Comparison of ENCODE assay signal across 9 mouse cellular contexts in the genomic region with DNA sequence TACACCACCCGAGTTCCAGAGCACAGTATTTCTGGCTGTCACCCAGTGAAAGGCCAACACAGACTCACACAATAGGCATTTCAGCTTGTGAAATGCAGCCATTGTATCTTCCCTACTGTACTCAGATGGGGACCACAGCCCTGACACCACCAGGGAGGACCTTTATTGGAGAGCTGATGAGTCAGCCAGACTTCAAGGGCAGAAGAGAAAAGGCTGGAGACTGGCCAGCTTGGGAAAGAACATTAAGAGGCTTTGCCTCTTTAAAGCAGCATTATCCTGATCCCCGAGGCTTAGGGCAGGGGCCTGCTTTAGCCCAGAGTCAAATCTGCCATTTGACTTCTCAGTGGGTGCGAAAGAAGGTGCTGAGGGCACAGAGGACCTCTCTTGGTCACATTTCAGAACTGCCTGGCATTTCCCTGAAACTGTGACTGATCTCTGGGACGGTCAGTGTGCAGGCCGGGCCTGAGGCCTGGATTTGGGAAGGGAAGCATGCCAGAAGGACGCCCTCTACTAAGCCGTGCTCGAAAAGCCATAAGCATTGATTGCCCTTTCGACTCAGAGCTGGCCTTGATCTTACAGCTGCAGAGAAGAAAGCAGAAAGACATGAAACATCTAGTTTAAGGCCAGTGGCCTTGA. TPM values are rescaled to one million over a fixed set of nuclear protein-coding genes. Genes with fewer than 3 reads are reported as not detected.
DNase-seq lines count a peak whose midpoint lies in the region; ATAC-seq and TF ChIP-seq lines count a peak whose summit lies in the region.
"Had no signal": no experiment of that assay in that cellular context is flagged by ENCODE, and none has a peak within 500 bp of the region (broad histone marks: within the 10 kb centered on the region; RNA-seq: fewer than 3 reads in every experiment).

No protein-coding gene starts in this region.

- ATAC-seq in midbrain, embryonic 15.5 days (replicated peaks) = peak; percentile 18; the same call in 1 of the 2 replicates

- no peaks in the 10 kb centered on the region for H3K27me3 ChIP-seq in midbrain, embryonic 15.5 days (replicated peaks)
- H3K27me3 ChIP-seq in kidney, adult 2 months (replicated peaks; ENCODE audit: control insufficient read depth, insufficient read depth, low read length) = no peaks in the 10 kb centered on the region
- H3K27me3 ChIP-seq: liver, embryonic 15.5 days had no signal

- H3K9ac ChIP-seq in midbrain, embryonic 15.5 days = no peak overlapping the region
- H3K9ac ChIP-seq: liver, embryonic 15.5 days had no signal

- H3K4me2 ChIP-seq in midbrain, embryonic 15.5 days = no peak overlapping the region
- H3K4me2 ChIP-seq: liver, embryonic 15.5 days had no signal

- no peak overlapping the region for H3K4me3 ChIP-seq in midbrain, embryonic 15.5 days
- no peak overlapping the region for H3K4me3 ChIP-seq in kidney, adult 2 months (ENCODE audit: insufficient read depth, low read depth, low read length)
- H3K4me3 ChIP-seq: liver, embryonic 15.5 days had no signal

- peaks cover 7% of the 10 kb centered on the region for H3K36me3 ChIP-seq in midbrain, embryonic 15.5 days (replicated peaks)
- H3K36me3 ChIP-seq in kidney, adult 2 months (ENCODE audit: control insufficient read depth, insufficient read depth, low read length) = no peaks in the 10 kb centered on the region
- H3K36me3 ChIP-seq: liver, embryonic 15.5 days had no signal

- H3K4me1 ChIP-seq in midbrain, embryonic 15.5 days = peaks cover 21% of the 10 kb centered on the region
- H3K4me1 ChIP-seq in kidney, adult 2 months (ENCODE audit: control insufficient read depth, insufficient read depth, low read length) = no peaks in the 10 kb centered on the region
- H3K4me1 ChIP-seq: liver, embryonic 15.5 days had no signal

- no peak for TF ChIP-seq POLR2A in kidney, adult 2 months (IDR thresholded peaks at IDR 0.05; ENCODE audit: low read depth, low read length)

- DNase-seq in cerebellum, postnatal 14 days = peak; percentile 47 to 53
- no peak for DNase-seq in cerebellum, adult 11 months
- DNase-seq in MN1 (ENCODE audit: low spot score) = peak; percentile 51
- DNase-seq in heart, adult 8-10 months (ENCODE audit: low spot score) = peak; percentile 36
- no peak for DNase-seq in left cerebral cortex, postnatal 10 days (ENCODE audit: extremely low spot score in 1 of 2, low spot score in 2 of 2)
- DNase-seq in kidney, adult 2 months = no peak
- DNase-seq in right cerebral cortex, postnatal 25 days = no peak

- no peaks in the 10 kb centered on the region for H3K9me3 ChIP-seq in midbrain, embryonic 15.5 days
- H3K9me3 ChIP-seq: liver, embryonic 15.5 days had no signal

- TF ChIP-seq CTCF in kidney, adult 2 months (conservative IDR thresholded peaks at IDR 0.05; ENCODE audit: insufficient read depth, insufficient read length, low read depth, low read length) = no peak

- H3K27ac ChIP-seq in midbrain, embryonic 15.5 days = peak overlapping the region; percentile 10; the same call in 1 of the 2 replicates
- no peak overlapping the region for H3K27ac ChIP-seq in kidney, adult 2 months (ENCODE audit: insufficient read depth, low read depth, low read length)
- H3K27ac ChIP-seq: liver, embryonic 15.5 days had no signal

- WGBS in midbrain, embryonic 15.5 days = 32% methylated on average over 9 of the region's 9 CpGs
- 74% methylated on average over 9 of the region's 9 CpGs for WGBS in kidney, adult 2 months

- intact Hi-C loops in left cerebral cortex, postnatal 10 days (cut with DNase I) = no loop called here

RNA-seq across cellular contexts. Expression of gene Scrn1, which starts 25.9 kb away (rescaled TPM):
- 1 to 10 TPM; 5.8 to 6.8 (median 6.4) TPM for total RNA-seq in heart, adult 8-10 months (2022)
- 119 and 123 TPM in 2 replicates for polyA plus RNA-seq in midbrain, embryonic 15.5 days (2015; fragmentation: Nextera tagmentation; extraction: Ambion mirVana)
- total RNA-seq in left cerebral cortex, postnatal 10 days (2021) = 100 to 1,000 TPM; 198 to 206 TPM
- polyA plus RNA-seq in kidney, adult 2 months (2012; rRNA removed) = 2.3 and 2.6 TPM in 2 replicates

RNA-seq across cellular contexts. Expression of gene Plekha8, which starts 54.5 kb away (rescaled TPM):
- 1 to 10 TPM; 6.7 to 9.2 (median 8.3) TPM for total RNA-seq in heart, adult 8-10 months (2022)
- polyA plus RNA-seq in midbrain, embryonic 15.5 days (2015; fragmentation: Nextera tagmentation; extraction: Ambion mirVana) = 9.5 and 10.5 TPM in 2 replicates
- 10 to 100 TPM in 1 of 2 experiments, 1 to 10 TPM in 1; 9.1 to 11.0 TPM for total RNA-seq in left cerebral cortex, postnatal 10 days (2021)
- 6.2 and 6.5 TPM in 2 replicates for polyA plus RNA-seq in kidney, adult 2 months (2012; rRNA removed)

RNA-seq across cellular contexts. Expression of gene Fkbp14, which starts 56.7 kb away (rescaled TPM):
- 1 to 10 TPM; 7.4 to 9.1 (median 8.3) TPM for total RNA-seq in heart, adult 8-10 months (2022)
- polyA plus RNA-seq in midbrain, embryonic 15.5 days (2015; fragmentation: Nextera tagmentation; extraction: Ambion mirVana) = 7.0 and 7.8 TPM in 2 replicates
- 10 to 100 TPM in 1 of 2 experiments, 1 to 10 TPM in 1; 8.1 to 10.7 TPM for total RNA-seq in left cerebral cortex, postnatal 10 days (2021)
- 3.7 and 4.5 TPM in 2 replicates for polyA plus RNA-seq in kidney, adult 2 months (2012; rRNA removed)

Comparison
In these comparisons a context has a peak if more than half of its experiments do, and no peak if none do; other contexts are left out.
1. DNase-seq: peak in cerebellum, postnatal 14 days (2 of 2), MN1 (single experiment) and heart, adult 8-10 months (single experiment); none in cerebellum, adult 11 months (single experiment), left cerebral cortex, postnatal 10 days (0 of 2), kidney, adult 2 months (single experiment) and right cerebral cortex, postnatal 25 days (single experiment).
2. RNA of gene Scrn1, which starts 25.9 kb away (total RNA-seq): 198 to 206 TPM in left cerebral cortex, postnatal 10 days; 5.8 to 6.8 TPM in heart, adult 8-10 months; every median in the first group is over 10 times any median in the second.